Mouse (Mus musculus) megakaryocyte-erythroid progenitor cell, adult 5 weeks (primary cell): ENCODE data around the gene Cby3. TPM values are rescaled to one million over a fixed set of nuclear protein-coding genes. Genes with fewer than 3 reads are reported as not detected.

Experiments
- polyA plus RNA-seq: library from polyadenylated mRNA; stranded (reverse); fragments of >175 nt; gene quantifications from 2 replicates; pipeline ENCODE4 v1.2.3, GENCODE M21; 2012

The Cby3 gene
- 0.11 and 0.84 TPM in 2 replicates for polyA plus RNA-seq

DNA sequence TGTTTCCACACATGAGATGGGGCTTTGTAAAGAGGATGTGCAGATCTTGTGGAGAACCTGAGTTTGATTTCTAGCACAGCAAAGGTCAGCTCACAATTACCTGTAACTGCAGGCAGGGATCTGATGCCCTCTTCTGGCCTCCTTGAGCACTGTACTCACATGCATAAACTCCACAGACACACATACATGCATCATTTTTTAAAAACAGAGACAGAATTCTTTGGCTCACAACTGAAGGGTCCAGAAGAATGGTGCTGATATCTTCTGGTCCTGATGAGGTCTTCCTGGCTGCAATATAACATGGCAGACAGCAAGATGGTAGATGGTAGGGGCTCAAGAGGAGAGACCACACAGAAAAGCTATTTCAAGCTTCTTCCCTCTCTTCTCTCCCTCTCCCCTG, at the start of gene Cby3:
Gene Cby3 (plus strand): TSS at position 301 of the 400 bp plus-strand sequence.

GRCm38 (mm10) chr11:50325496-50326301, 28.6 kb upstream of the Cby3 start, which contains the start of gene Canx:
TSS of gene Canx (minus strand) at chr11:50325673.

GRCm38 (mm10) chr11:50376911-50377891, 22.9 kb downstream of the Cby3 start, which contains the start of gene Hnrnph1:
TSS of gene Hnrnph1 (plus strand) at chr11:50376990.

Other genes with a start within 250 kb of the Cby3 start
- gene Tbc1d9b, start 223.1 kb upstream of the Cby3 start, polyA plus RNA-seq = 87.5 and 102 TPM in 2 replicates
- gene Mrnip, start 180.0 kb upstream of the Cby3 start, polyA plus RNA-seq = 6.4 and 6.7 TPM in 2 replicates
- gene Sqstm1, start 143.6 kb upstream of the Cby3 start, polyA plus RNA-seq = 206 and 241 TPM in 2 replicates
- 137 and 156 TPM in 2 replicates for gene Mgat4b, start 143.6 kb upstream of the Cby3 start, polyA plus RNA-seq
- gene Ltc4s, start 115.8 kb upstream of the Cby3 start, polyA plus RNA-seq = 5.5 and 12.0 TPM in 2 replicates
- 15.5 and 17.3 TPM in 2 replicates for gene Maml1, start 62.2 kb upstream of the Cby3 start, polyA plus RNA-seq
- 66.4 and 107 TPM in 2 replicates for gene Canx, start 28.8 kb upstream of the Cby3 start, polyA plus RNA-seq
- 450 and 581 TPM in 2 replicates for gene Hnrnph1, start 22.5 kb downstream of the Cby3 start, polyA plus RNA-seq
- gene Rufy1, start 76.7 kb downstream of the Cby3 start, polyA plus RNA-seq = 12.6 and 14.7 TPM in 2 replicates
- gene Adamts2, start 247.6 kb downstream of the Cby3 start, polyA plus RNA-seq = not detected in 2 replicates